Mouse (Mus musculus) embryonic facial prominence, embryonic 15.5 days (tissue): Measurements from ENCODE around the gene Rad52. TPM values are rescaled to one million over a fixed set of nuclear protein-coding genes. Genes with fewer than 3 reads are reported as not detected.

Source experiments
- ATAC-seq: fragments of 200-750 bp; cut with Nextera tagmentation; 2 replicates; pipeline ENCODE4 v1.8.0; 2017; ENCODE audit warnings: low read depth, moderate TSS enrichment; ENCODE audit not compliant: insufficient number of reproducible peaks, low FRiP score, low TSS enrichment
- H3K27ac ChIP-seq: fragments of 300-500 bp; sonication (generic); replicated peaks from 2 replicates; pipeline ENCODE4 v1.5.1; 2015; ENCODE audit warnings: mild to moderate bottlenecking, inconsistent platforms
- H3K27me3 ChIP-seq: fragments of 300-500 bp; sonication (generic); 2 replicates; pipeline ENCODE4 v1.6.1; 2015; ENCODE audit warnings: inconsistent platforms
- H3K36me3 ChIP-seq: fragments of 300-500 bp; sonication (generic); 2 replicates; pipeline ENCODE4 v1.6.1; 2015; ENCODE audit warnings: mild to moderate bottlenecking, inconsistent platforms
- H3K4me1 ChIP-seq: fragments of 300-500 bp; sonication (generic); 2 replicates; pipeline ENCODE4 v1.6.1; 2015; ENCODE audit warnings: inconsistent platforms
- H3K4me2 ChIP-seq: fragments of 300-500 bp; sonication (generic); replicated peaks from 2 replicates; pipeline ENCODE4 v1.6.1; 2015; ENCODE audit warnings: mild to moderate bottlenecking, inconsistent platforms
- H3K4me3 ChIP-seq: fragments of 300-500 bp; sonication (generic); replicated peaks from 2 replicates; pipeline ENCODE4 v1.5.1; 2015; ENCODE audit warnings: mild to moderate bottlenecking, inconsistent platforms
- H3K9ac ChIP-seq: fragments of 300-500 bp; sonication (generic); 2 replicates; pipeline ENCODE4 v1.6.1; 2015; ENCODE audit warnings: inconsistent platforms
- H3K9me3 ChIP-seq: fragments of 300-500 bp; sonication (generic); replicated peaks from 2 replicates; pipeline ENCODE4 v1.6.1; 2016; ENCODE audit warnings: inconsistent platforms
- WGBS: fragments of 180-500 bp; shearing (Covaris S2); methylation state at CpG from one replicate; pipeline ENCODE4 v1.1.7; 2015; 5-methylcytosine and 5-hydroxymethylcytosine counted together
- polyA plus RNA-seq: library from polyadenylated mRNA; unstranded; fragments of >200 nt; fragmentation: Nextera tagmentation; extraction: Ambion mirVana; gene quantifications from 2 replicates; pipeline ENCODE4 v1.2.1, GENCODE M21; 2015

The Rad52 gene
- polyA plus RNA-seq, 1 experiment from 2014 or later, result 23.5 TPM

DNA sequence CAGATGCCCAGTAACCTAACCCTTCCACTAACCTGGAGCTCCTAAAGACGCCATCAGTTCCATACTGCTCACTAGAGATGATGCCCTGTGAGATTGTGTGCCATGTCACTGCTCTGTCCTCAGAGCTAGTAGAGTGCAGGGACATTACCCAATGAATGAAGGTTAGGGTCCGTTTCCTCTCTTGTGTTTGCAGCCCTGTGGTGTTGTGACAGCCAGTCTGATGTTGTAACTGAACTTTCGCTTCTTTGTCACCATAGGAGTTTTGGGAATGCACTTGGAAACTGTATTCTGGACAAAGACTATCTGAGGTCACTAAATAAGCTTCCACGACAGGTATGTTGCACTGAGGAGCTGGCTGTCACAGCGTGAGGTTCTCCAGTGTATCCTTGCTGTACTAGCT, 13.2 kb downstream of the Rad52 start:
- no peaks in the 10 kb centered on the region for H3K27me3 ChIP-seq
- ATAC-seq, result no peak
- no peaks in the 10 kb centered on the region for H3K4me1 ChIP-seq
- no peak overlapping the region for H3K27ac ChIP-seq
- H3K4me2 ChIP-seq, result no peak overlapping the region
- no peaks in the 10 kb centered on the region for H3K9me3 ChIP-seq
- H3K4me3 ChIP-seq, result no peak overlapping the region
- no peak overlapping the region for H3K9ac ChIP-seq
- H3K36me3 ChIP-seq, result peaks cover 73% of the 10 kb centered on the region
- 92% methylated on average over 5 of the region's 5 CpGs for WGBS

GRCm38 (mm10) chr6:119918561-119919181, 16.2 kb downstream of the Rad52 start:
- ATAC-seq, result no peak
- 75% methylated on average over 16 of the region's 16 CpGs for WGBS
- Histone ChIP-seq H3K27ac (no peak overlapping the region), H3K9me3 (no peaks in the 10 kb centered on the region), H3K4me1 (no peaks in the 10 kb centered on the region), H3K36me3 (peaks cover 76% of the 10 kb centered on the region), H3K4me3 (no peak overlapping the region), H3K4me2 (no peak overlapping the region), H3K27me3 (no peaks in the 10 kb centered on the region), H3K9ac (no peak overlapping the region)

- Histone ChIP-seq H3K9ac (no peak overlapping the region), H3K4me2 (no peak overlapping the region), H3K4me3 (no peak overlapping the region), H3K27ac (no peak overlapping the region), H3K4me1 (no peaks in the 10 kb centered on the region), H3K9me3 (no peaks in the 10 kb centered on the region), H3K36me3 (peaks cover 75% of the 10 kb centered on the region), H3K27me3 (no peaks in the 10 kb centered on the region)
- no peak for ATAC-seq
- 90% methylated on average over 3 of the region's 3 CpGs for WGBS
These were observed 19.6 kb downstream of the Rad52 start for GRCm38 (mm10) chr6:119922136-119922535.

DNA sequence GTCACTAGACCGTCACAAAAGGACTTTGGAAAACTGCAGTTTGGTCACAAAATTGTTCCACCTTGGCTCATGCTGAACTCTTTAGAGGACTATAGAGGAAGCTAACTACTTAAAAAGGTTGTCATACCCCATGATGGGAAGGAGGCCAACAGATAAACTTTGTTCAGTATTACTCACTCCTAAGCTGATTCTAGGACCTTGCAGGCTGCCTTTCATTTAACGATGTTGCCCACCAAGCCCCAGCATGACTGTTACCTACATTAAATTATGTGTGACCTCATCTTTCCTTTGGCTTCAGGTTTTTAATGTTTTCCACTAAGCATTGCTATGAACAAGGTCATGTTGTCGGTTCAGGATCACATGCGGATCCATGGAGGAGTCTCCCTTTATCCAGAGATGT, 20.0 kb downstream of the Rad52 start:
- H3K4me2 ChIP-seq, result no peak overlapping the region
- 86% methylated on average over 4 of the region's 4 CpGs for WGBS
- H3K27me3 ChIP-seq, result no peaks in the 10 kb centered on the region
- H3K9ac ChIP-seq, result no peak overlapping the region
- no peak for ATAC-seq
- no peaks in the 10 kb centered on the region for H3K9me3 ChIP-seq
- H3K4me3 ChIP-seq, result no peak overlapping the region
- peaks cover 79% of the 10 kb centered on the region for H3K36me3 ChIP-seq
- no peaks in the 10 kb centered on the region for H3K4me1 ChIP-seq
- no peak overlapping the region for H3K27ac ChIP-seq

DNA sequence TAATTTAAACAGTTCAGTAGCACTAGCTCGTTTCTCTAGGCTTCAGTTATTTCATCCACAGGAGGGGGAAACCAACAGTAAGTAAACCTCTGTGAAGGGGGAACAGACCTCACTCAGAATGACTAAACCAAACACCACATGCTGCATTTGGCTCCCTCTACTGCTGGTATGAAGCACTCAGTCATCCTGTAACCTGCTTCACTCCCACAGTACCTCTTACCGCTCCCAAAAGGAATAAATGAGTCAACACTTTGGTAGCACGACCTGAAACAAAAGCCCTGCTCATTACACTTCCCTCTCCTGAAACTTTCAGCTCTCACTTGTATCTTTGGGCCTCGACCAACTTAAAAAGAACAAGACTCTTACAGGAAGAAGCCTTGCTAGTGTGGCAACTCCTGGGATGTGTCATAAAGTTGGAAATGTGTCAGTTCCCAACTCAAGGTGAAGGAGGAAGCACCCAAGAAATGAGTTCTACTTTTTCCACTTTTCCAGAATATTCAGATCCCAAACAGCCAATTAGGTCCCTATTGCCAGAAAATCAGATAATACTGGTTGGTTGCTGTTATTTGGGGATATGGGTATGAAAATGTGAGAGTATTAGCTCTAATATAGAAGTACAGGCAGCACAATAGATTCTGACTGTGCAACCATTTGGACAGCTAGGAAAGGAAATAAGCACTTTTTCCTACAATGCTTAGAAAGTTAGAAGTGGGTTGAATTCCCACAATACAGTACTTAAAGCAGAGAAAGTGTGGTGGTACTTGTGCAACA, 21.9 kb downstream of the Rad52 start:
- Histone ChIP-seq H3K27ac (no peak overlapping the region), H3K27me3 (no peaks in the 10 kb centered on the region), H3K4me1 (no peaks in the 10 kb centered on the region), H3K4me3 (no peak overlapping the region), H3K9me3 (no peaks in the 10 kb centered on the region), H3K36me3 (peaks cover 80% of the 10 kb centered on the region), H3K9ac (no peak overlapping the region), H3K4me2 (no peak overlapping the region)
- ATAC-seq, result no peak
- WGBS, result 47% methylated on average over 4 of the region's 4 CpGs

Other genes with a start within 250 kb of the Rad52 start
- gene Erc1, start 54.5 kb upstream of the Rad52 start, polyA plus RNA-seq, result 19.2 and 21.2 TPM in 2 replicates
- 67.1 and 70.6 TPM in 2 replicates for gene Wnk1, start 136.0 kb downstream of the Rad52 start, polyA plus RNA-seq
- 0.49 TPM in 1 of 2 replicates, not detected in the other for gene Ninj2, start 190.7 kb downstream of the Rad52 start, polyA plus RNA-seq